Mouse (Mus musculus) ES-E14 (cell line): Measurements from ENCODE around the gene Pappa.

Source experiments
- HCFC1 ChIP-seq: IDR thresholded peaks from 2 replicates; pipeline ENCODE4 v1.6.1; 2012; ENCODE audit warnings: low read length, inconsistent platforms, borderline replicate concordance; ENCODE audit not compliant: insufficient read depth
- ZC3H11A ChIP-seq: IDR thresholded peaks from 2 replicates; pipeline ENCODE4 v1.6.1; 2012; ENCODE audit warnings: low read depth, mild to moderate bottlenecking, inconsistent platforms, low read length, borderline replicate concordance

GRCm38 (mm10) chr4:65245440-65245839 lies 121.5 kb downstream of the Pappa start:
- no peak for TF ChIP-seq ZC3H11A
- TF ChIP-seq HCFC1 = no peak
